Mouse (Mus musculus) layer of hippocampus, adult 2 months (tissue): ENCODE data around the gene Arl8a. TPM values are rescaled to one million over a fixed set of nuclear protein-coding genes. Genes with fewer than 3 reads are reported as not detected.

ENCODE experiments used
- DNase-seq, 2 experiments: peaks; one replicate each; pipeline ENCODE4 v3.0.0; 2022; ENCODE audit warnings: low spot score in 2 of 2
- H3K27ac ChIP-seq: fragments of 200-600 bp; 2 replicates; pipeline ENCODE4 v1.8.1; 2022
- H3K4me3 ChIP-seq: fragments of 200-600 bp; 2 replicates; pipeline ENCODE4 v1.8.1; 2022; ENCODE audit warnings: mild to moderate bottlenecking
- CTCF ChIP-seq: fragments of 200-600 bp; conservative IDR thresholded peaks from 2 replicates; pipeline ENCODE4 v1.8.1; 2022; ENCODE audit warnings: antibody characterized with exemption, mild to moderate bottlenecking, moderate library complexity
- total RNA-seq, 2 experiments: library from RNA; stranded (reverse); gene quantifications; 2 replicates each; pipeline ENCODE4 v1.2.3; 2021

Gene Arl8a
- total RNA-seq, 2 experiments from 2014 or later = 247 to 258 TPM

DNA sequence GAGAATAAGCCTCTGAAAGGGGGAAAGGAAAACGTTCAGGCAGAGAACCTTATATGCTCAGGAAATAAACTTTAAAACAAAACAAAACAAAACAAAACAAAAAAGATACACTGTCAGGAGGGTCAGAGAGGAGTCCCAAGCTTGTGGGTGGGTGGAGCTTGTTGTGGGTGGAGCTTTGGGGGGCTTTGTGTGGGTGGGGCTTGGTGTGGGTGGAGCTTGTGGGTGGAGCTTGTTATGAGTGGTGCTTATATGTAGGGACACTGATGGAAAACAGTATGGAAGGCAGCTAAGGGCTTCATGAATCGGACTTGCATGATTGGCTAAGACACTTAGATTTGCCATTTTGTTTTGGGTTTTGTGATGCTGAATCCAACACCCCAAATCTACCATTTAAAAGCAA is 6.7 kb upstream of the Arl8a start:
- DNase-seq = no peak
- no peak for TF ChIP-seq CTCF
- H3K4me3 ChIP-seq = no peak overlapping the region
- no peak overlapping the region for H3K27ac ChIP-seq

DNA sequence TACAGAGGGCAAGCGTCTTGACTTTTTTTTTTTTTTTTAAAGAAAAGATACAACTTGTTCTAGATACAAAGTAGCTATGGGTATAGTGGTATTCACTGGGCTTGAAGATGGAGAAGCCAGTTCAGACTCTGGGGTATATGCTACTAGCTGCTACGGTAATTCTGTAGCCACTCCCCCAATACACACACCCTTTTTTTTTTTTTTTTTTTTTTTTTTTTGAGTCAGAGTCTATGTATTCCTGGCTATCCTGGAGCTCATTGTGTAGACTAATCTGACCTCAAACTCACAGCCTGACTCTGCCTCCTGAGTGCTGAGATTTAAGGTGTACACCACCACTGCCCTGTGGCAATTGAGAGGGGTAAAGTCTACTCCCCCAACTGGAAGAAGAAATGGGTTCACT is 4.2 kb upstream of the Arl8a start:
- DNase-seq = no peak
- no peak for TF ChIP-seq CTCF
- Histone ChIP-seq H3K4me3 (no peak overlapping the region), H3K27ac (no peak overlapping the region)

GRCm38 (mm10) chr1:135143940-135144339 is 2.7 kb upstream of the Arl8a start:
- H3K4me3 ChIP-seq = no peak overlapping the region
- TF ChIP-seq CTCF = no peak
- H3K27ac ChIP-seq = no peak overlapping the region
- DNase-seq = no peak

DNA sequence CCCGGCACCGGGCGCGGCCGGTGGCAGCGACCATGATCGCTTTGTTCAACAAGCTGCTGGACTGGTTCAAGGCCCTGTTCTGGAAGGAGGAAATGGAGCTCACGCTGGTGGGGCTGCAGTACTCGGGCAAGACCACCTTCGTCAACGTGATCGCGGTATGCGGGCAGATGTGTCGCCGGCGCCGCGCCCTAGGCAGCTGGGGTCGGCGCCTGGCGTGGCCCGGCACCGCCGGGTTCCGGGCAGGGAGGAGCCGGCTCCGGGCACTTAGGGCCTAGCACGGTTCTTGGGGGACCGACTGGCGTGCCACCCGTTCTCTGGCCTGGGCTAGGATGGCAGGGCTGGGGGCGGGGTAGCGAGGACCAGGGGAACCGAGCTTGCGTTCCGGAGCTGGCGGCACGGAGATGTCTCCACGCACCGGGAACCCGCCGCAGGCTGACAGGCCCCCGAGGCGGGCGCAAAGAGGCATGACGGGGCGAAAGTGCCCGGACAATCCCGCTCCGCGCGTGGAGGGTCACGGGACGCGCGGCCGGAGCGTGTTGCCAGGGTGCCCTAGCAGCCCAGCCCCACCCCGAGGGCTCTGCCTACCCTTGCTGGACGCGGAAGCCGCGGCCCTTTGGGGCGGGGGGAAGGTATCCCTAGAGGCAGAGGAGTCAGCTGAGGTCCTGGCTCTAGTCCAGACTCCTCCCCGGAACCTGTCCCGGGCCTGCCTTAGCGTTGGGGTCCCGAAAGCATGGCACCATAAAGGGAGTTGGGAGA is 500 bp downstream of the Arl8a start:
- TF ChIP-seq CTCF = no peak
- peak overlapping the region; percentile 98 for H3K4me3 ChIP-seq
- peak overlapping the region; percentile 99 for H3K27ac ChIP-seq
- DNase-seq = peak; percentile 71 to 79

DNA sequence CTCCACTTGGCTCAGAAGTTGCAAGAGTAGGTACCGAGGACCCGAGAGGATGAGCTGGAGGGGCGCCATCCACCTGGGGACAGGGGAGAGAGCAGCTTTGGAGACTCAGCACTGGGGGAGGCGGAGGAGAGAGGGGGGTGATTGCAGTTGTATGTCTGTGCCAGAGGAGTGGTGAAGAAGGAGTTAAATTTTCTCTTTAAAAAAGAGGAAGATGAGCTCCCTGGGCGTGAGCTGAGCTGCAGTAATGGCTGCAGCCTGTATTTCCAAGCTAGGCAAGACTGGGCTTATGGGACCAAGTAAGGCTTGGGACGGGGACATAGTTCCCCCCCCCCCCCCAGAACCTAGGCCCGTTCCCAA is 1.1 kb downstream of the Arl8a start:
- no peak for DNase-seq
- Histone ChIP-seq H3K27ac (peak overlapping the region; percentile 99), H3K4me3 (peak overlapping the region; percentile 98)
- TF ChIP-seq CTCF = no peak

- H3K4me3 ChIP-seq = peak overlapping the region; percentile 98
- no peak for DNase-seq
- no peak for TF ChIP-seq CTCF
These were observed 1.9 kb downstream of the Arl8a start for GRCm38 (mm10) chr1:135148476-135148875.

DNA sequence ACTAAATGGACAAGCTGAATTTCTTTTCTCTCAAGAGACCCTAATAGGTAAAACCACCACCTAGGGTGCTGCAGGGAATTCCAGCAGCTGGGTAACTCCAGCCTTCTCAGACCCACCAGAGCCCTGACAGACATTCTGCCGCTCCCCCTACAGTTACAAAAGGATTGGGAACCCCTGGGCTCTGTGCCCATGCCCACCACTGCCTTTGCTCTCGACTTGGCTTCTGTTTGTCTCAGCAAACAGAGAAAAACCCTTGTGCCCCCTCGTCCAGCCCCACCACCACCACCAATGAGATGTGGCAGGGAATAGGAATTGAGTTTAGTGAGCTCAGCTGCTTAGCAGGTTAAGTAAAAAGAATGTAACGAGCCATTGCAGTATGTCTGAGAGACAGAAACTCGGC is 2.4 kb downstream of the Arl8a start:
- no peak for DNase-seq
- no peak for TF ChIP-seq CTCF
- H3K27ac ChIP-seq = peak overlapping the region; percentile 99
- peak overlapping the region; percentile 98 for H3K4me3 ChIP-seq

More at GRCm38 (mm10) chr1:135148476-135148875, 1.9 kb downstream of the Arl8a start:
- peak overlapping the region; percentile 99 for H3K27ac ChIP-seq

- Histone ChIP-seq H3K4me3 (peak overlapping the region; percentile 55; the same call in 1 of the 2 replicates), H3K27ac (peak overlapping the region; percentile 93)
- DNase-seq = no peak
- TF ChIP-seq CTCF = no peak
These were observed 7.4 kb downstream of the Arl8a start for GRCm38 (mm10) chr1:135154011-135154410.

DNA sequence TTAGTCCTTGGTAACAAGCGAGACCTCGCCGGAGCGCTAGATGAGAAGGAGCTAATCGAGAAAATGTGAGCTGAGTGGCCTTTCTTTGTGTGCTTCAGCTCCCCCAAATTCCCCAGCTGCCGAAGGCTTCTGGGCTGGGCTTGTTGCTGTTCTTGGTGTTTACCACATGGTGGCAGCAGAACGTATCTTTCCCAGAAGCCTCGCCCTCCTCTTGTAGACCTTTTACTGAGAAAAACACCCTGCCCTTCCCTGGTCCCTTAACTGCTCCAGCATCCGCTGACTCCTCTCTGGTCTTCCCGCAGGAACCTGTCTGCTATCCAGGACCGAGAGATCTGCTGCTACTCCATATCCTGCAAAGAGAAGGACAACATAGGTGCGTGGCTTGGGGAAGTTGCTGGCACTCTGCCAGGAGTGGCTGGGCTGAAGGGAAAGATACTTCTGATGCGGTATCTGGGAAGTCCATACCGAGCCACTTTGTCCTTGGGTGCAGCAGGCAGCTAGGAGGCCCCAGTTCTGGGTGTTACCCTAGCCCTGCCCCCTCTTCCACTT is 7.9 kb downstream of the Arl8a start:
- peak; percentile 77 to 89 for DNase-seq
- H3K27ac ChIP-seq = peak overlapping the region; percentile 93
- TF ChIP-seq CTCF = peak; percentile 97
- peak overlapping the region; percentile 55 for H3K4me3 ChIP-seq

DNA sequence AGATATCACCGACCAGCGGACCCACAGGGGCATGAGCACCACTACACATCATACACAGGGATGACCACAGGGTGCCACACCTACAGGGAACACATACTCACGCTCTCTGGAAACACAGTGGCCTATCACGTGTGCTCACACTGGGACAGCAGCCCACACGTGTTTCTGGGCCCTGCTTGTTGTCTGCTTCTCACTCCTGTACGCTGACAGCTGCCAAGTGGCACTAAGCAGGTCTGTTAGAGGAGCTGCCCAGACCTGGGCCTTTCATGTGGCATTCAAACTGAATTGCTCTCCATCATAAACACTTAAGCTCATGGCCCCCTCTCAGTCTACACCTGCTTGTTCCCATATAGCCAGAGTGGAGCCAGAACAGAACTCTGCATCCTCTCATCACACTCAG is 9.7 kb downstream of the Arl8a start:
- no peak for DNase-seq
- TF ChIP-seq CTCF = no peak
- Histone ChIP-seq H3K27ac (peak overlapping the region; percentile 93), H3K4me3 (no peak overlapping the region)

DNA sequence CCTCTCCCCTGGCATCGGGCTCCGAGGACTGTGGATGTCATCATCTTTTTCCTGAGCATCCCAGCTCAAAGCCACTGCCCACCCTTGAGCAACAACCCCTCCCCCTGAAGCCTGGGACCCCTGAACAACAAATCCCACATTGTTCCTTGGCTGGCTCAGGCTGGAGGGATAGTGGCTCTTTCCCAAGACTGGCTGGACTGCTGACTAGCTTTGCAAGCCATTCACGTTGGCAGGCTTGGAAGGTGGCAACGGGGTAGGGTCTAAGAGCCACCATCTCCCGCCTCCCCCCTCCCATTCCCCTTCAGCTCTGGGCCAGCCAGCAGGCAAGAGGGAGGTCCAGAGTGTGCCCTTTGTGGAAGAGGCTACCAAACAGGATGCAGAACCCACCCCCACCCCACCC is 12.0 kb downstream of the Arl8a start:
- TF ChIP-seq CTCF = no peak
- no peak overlapping the region; the same call in 1 of the 2 replicates for H3K4me3 ChIP-seq
- DNase-seq = peak; percentile 57 to 84
- H3K27ac ChIP-seq = peak overlapping the region; percentile 93

DNA sequence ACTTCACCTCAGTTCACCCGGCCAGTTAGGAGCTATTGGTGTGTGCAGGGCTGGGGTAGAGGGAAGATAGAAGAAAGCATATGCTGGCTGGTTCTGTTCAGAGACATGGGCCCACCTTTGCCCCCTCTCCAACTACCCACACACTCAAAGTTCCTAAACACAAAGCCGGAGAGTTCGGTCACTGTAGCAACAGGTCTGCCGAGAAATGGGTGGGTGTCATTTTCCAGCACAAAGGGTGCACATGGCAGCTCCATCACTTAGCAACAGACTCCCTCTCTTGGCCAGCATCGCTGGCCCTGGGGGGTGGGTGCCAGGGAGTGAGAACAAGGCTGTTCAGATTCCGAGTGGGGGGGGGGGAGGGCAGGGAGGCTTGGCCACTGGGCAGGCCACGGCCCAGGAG is 12.4 kb downstream of the Arl8a start:
- H3K4me3 ChIP-seq = peak overlapping the region; percentile 24; the same call in 1 of the 2 replicates
- peak; percentile 66 to 79 for DNase-seq

DNA sequence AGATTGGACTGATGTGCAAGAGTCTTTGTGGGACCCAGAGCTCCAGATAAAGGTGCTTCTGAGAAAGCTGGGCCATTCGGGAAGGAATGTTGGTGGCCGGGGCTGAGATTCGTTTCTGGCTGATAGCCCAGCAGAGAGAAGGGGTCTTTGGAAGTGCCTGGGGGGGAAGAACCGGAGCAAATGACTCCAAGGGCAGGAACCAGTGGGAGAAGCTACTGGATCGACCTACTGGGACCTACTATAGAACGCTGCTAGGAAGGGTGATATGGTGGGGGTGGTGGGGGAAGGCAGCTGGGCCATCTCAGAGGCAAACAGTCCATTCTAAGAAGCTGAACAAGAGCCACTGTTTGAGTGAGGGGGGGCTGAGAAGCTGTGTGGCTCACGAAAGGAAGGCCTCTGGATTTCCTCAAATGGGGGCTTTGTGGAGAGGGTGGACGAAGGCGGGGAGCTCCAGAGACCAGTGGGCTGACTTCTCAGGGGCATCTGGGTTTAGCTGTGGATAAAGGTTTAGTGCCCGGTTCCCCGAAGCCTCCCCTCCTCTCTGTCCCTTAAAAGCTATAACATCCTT is 13.0 kb downstream of the Arl8a start:
- no peak for TF ChIP-seq CTCF
- H3K27ac ChIP-seq = peak overlapping the region; percentile 93
- no peak for DNase-seq
- H3K4me3 ChIP-seq = peak overlapping the region; percentile 24

More for the DNA sequence above, 12.4 kb downstream of the Arl8a start:
- H3K27ac ChIP-seq = peak overlapping the region; percentile 93
- TF ChIP-seq CTCF = no peak
